Mouse (Mus musculus): Measurements from ENCODE around the gene Hs2st1. TPM values are rescaled to one million over a fixed set of nuclear protein-coding genes. Genes with fewer than 3 reads are reported as not detected.
A peak's percentile ranks its signal among the peaks of the same experiment; 100 is the strongest.
"Not testable (repeated sequence)": the region's sequence is repeated elsewhere in the genome, so short reads cannot be mapped to it uniquely, and the experiment has no call there.

Gene Hs2st1
- polyA plus RNA-seq, 1 experiment from 2014 or later = 10.5 TPM

DNA sequence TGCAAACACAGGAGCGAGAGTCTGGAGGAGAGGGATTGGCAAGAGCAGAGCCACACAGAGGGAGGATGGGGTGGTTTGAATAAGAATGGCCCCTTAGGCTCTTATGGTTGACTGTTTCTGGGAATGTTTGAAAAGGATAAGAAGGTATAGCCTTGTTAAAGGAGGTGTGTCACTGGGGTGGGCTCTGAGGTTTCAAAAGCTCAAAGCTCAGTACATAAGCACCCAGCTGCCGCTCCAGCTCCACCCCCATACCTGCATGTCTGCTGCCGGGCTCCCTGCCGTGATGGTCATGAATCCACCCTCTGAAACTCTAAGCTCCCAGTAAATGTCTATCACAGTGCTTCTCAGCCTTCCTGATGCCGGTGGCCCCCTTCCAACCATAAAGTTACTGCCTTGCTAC, 40.8 kb upstream of the Hs2st1 start:
- H3K36me3 ChIP-seq (ENCODE audit: control insufficient read depth, insufficient read depth, low read length) = no peaks in the 10 kb centered on the region
- H3K27me3 ChIP-seq (ENCODE audit: control insufficient read depth, insufficient read depth, low read length) = no peaks in the 10 kb centered on the region
- H3K4me3 ChIP-seq (replicated peaks; ENCODE audit: low read length) = no peak overlapping the region
- H3K4me1 ChIP-seq (ENCODE audit: control insufficient read depth, insufficient read depth, low read length) = peaks cover 23% of the 10 kb centered on the region; the same call in 1 of the 2 replicates
- H3K4me2 ChIP-seq (ENCODE audit: low read depth, low read length) = no peak overlapping the region
- H3K9ac ChIP-seq (ENCODE audit: low read length) = no peak overlapping the region
- no peak overlapping the region for H3K27ac ChIP-seq (ENCODE audit: low read length)
- WGBS = 56% methylated on average over 5 of the region's 5 CpGs
- no peaks in the 10 kb centered on the region for H3K9me3 ChIP-seq (replicated peaks; ENCODE audit: control insufficient read depth, low read length)
- ATAC-seq (ENCODE audit: insufficient read depth, low FRiP score) = no peak

DNA sequence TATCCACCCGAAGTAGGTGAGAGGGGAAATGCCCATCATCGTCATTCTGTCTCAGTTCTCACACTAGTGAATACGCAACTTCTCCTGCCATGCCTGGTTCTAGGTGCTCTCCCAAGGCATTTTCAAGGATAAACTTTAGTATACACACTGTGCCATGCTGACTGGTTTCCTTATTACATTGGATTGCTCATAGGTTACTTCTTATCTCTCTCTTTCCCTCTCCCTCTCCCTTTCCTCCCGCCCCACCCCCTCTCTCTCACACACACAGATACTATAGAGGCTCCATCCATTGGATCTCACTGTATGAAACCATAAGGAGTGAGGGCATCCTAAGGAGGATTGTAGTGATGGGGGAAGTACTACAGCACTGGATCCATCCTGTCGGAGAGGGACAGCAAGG, 38.1 kb upstream of the Hs2st1 start:
- no peaks in the 10 kb centered on the region for H3K9me3 ChIP-seq (replicated peaks; ENCODE audit: control insufficient read depth, low read length)
- H3K36me3 ChIP-seq (ENCODE audit: control insufficient read depth, insufficient read depth, low read length) = no peaks in the 10 kb centered on the region
- no peak overlapping the region for H3K4me2 ChIP-seq (ENCODE audit: low read depth, low read length)
- H3K9ac ChIP-seq (ENCODE audit: low read length) = no peak overlapping the region
- H3K27ac ChIP-seq (ENCODE audit: low read length) = no peak overlapping the region
- no peak overlapping the region for H3K4me3 ChIP-seq (replicated peaks; ENCODE audit: low read length)
- WGBS = 91% methylated on average over 5 of the region's 5 CpGs
- no peak for ATAC-seq (ENCODE audit: insufficient read depth, low FRiP score)
- H3K27me3 ChIP-seq (ENCODE audit: control insufficient read depth, insufficient read depth, low read length) = no peaks in the 10 kb centered on the region
- H3K4me1 ChIP-seq (ENCODE audit: control insufficient read depth, insufficient read depth, low read length) = peaks cover 16% of the 10 kb centered on the region; the same call in 1 of the 2 replicates

DNA sequence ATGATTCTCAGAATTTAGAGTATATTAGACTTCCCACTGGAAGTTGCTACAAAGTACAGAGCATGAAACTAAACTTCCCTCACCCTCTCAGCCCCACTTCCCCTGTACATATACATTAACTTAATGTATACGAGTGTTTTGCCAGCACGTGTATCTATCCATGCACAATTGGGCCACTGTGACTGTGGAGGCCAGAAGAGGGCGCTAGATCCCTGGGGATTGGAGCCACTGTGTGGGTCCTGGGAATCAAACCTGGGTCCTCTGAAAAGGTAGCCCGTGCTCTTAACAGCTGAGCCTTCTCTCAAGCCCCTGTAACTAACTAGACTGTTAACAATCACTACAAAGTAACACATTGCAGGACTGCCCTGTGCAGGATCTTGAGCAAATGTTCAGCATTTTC, 36.5 kb upstream of the Hs2st1 start:
- H3K27me3 ChIP-seq (ENCODE audit: control insufficient read depth, insufficient read depth, low read length) = no peaks in the 10 kb centered on the region
- H3K27ac ChIP-seq (ENCODE audit: low read length) = no peak overlapping the region
- no peaks in the 10 kb centered on the region for H3K9me3 ChIP-seq (replicated peaks; ENCODE audit: control insufficient read depth, low read length)
- no peak for ATAC-seq (ENCODE audit: insufficient read depth, low FRiP score)
- H3K4me1 ChIP-seq (ENCODE audit: control insufficient read depth, insufficient read depth, low read length) = 0 out of 2 replicates have a peak, but pooled peaks cover 5% of the 10 kb centered on the region
- WGBS = 60% methylated on average over 4 of the region's 4 CpGs
- H3K4me3 ChIP-seq (replicated peaks; ENCODE audit: low read length) = no peak overlapping the region
- H3K36me3 ChIP-seq (ENCODE audit: control insufficient read depth, insufficient read depth, low read length) = no peaks in the 10 kb centered on the region
- no peak overlapping the region for H3K4me2 ChIP-seq (ENCODE audit: low read depth, low read length)
- H3K9ac ChIP-seq (ENCODE audit: low read length) = no peak overlapping the region

DNA sequence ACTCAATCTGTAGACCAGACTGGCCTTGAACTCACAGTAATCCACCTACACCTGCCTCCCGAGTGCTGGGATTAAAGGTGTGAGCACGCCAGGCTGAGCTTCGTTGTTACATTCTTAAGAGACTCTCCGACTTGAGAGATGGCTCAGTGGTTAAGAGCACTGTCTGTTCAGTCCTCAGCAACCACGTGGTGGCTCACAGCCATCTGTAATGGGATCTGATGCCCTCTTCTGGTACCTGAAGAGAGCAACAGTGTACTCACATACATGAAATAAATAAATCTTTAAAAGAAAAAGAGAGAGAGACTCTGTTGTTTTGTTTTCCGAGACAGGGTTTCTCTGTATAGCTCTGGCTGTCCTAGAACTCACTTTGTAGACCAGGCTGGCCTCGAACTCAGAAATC, 35.8 kb upstream of the Hs2st1 start:
- not testable (repeated sequence) for H3K4me3 ChIP-seq (replicated peaks; ENCODE audit: low read length); H3K4me1 ChIP-seq (ENCODE audit: control insufficient read depth, insufficient read depth, low read length); H3K4me2 ChIP-seq (ENCODE audit: low read depth, low read length); H3K36me3 ChIP-seq (ENCODE audit: control insufficient read depth, insufficient read depth, low read length); H3K27me3 ChIP-seq (ENCODE audit: control insufficient read depth, insufficient read depth, low read length); H3K9ac ChIP-seq (ENCODE audit: low read length); H3K9me3 ChIP-seq (replicated peaks; ENCODE audit: control insufficient read depth, low read length); ATAC-seq (ENCODE audit: insufficient read depth, low FRiP score); H3K27ac ChIP-seq (ENCODE audit: low read length)
- WGBS = 67% methylated on average over 7 of the region's 7 CpGs

DNA sequence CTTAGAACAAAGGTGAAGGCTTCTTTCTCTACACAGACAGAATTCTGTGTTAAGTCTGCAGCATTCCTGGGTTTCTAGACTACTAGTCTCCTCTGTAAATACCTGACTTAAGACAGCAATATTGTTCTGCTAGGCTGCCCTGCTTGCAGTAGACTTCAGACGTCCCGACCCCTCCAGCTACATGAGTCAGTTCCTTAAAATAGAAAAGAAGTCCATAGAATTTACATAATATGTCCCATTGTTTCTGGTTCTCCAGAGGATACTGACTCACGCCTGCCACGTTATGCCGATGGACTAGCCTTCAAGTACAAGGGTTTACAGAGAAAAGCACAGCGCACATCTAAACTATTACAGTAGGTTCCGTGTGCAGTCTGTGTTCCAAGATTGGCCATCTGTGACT, 34.2 kb upstream of the Hs2st1 start:
- peaks cover 4% of the 10 kb centered on the region; the same call in 1 of the 2 replicates for H3K36me3 ChIP-seq (ENCODE audit: control insufficient read depth, insufficient read depth, low read length)
- WGBS = 63% methylated on average over 7 of the region's 7 CpGs
- no peak overlapping the region for H3K4me2 ChIP-seq (ENCODE audit: low read depth, low read length)
- H3K4me1 ChIP-seq (ENCODE audit: control insufficient read depth, insufficient read depth, low read length) = no peaks in the 10 kb centered on the region
- H3K27ac ChIP-seq (ENCODE audit: low read length) = 0 out of 2 replicates have a peak overlapping the region, but pooled peaks have one; percentile 19
- no peak overlapping the region for H3K9ac ChIP-seq (ENCODE audit: low read length)
- no peak for ATAC-seq (ENCODE audit: insufficient read depth, low FRiP score)
- no peaks in the 10 kb centered on the region for H3K9me3 ChIP-seq (replicated peaks; ENCODE audit: control insufficient read depth, low read length)
- H3K27me3 ChIP-seq (ENCODE audit: control insufficient read depth, insufficient read depth, low read length) = no peaks in the 10 kb centered on the region
- H3K4me3 ChIP-seq (replicated peaks; ENCODE audit: low read length) = no peak overlapping the region

DNA sequence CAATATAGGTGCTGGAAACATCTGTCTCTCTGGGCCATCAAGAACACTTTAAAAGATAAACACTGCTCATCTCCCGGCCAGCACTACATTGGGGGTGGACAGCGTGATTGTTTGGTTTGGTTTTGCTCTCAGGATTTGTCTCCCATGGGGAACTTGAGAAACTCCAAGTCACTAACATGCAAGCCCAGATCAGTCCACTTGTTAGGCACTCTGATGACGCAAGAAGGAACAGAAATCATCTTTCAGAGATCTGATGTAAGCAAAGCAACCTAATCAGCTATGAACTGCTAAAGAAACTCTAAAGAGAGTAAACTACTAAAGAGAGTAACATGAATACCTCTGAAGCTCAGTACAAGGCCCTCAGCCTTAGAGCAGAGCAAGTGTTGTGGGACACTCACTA, 33.6 kb upstream of the Hs2st1 start:
- 67% methylated on average over 3 of the region's 3 CpGs for WGBS
- H3K9me3 ChIP-seq (replicated peaks; ENCODE audit: control insufficient read depth, low read length) = no peaks in the 10 kb centered on the region

DNA sequence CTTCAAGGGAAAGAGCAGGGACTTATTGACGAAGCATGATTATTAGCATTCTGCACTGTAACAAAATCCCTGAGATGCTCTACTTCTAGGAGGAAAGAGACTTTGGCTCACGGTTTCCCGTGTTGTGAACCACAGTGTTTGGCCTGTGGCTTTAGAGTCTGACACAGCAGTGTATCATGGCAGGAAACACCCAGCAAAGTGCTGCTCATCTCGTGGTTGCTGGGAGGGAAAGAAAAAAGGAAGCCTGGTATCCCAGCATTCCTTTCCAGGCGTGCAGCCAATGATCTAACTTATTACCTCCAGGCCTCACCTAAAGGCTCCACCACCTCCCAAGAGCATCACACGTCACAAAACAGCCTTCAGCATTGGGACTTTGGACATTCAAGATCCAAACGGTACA, 32.8 kb upstream of the Hs2st1 start:
- WGBS = 68% methylated on average over 7 of the region's 7 CpGs
- H3K9me3 ChIP-seq (replicated peaks; ENCODE audit: control insufficient read depth, low read length) = no peaks in the 10 kb centered on the region
- H3K4me2 ChIP-seq (ENCODE audit: low read depth, low read length) = no peak overlapping the region

More for the DNA sequence above, 33.6 kb upstream of the Hs2st1 start:
- H3K9ac ChIP-seq (ENCODE audit: low read length) = no peak overlapping the region
- H3K27ac ChIP-seq (ENCODE audit: low read length) = no peak overlapping the region
- ATAC-seq (ENCODE audit: insufficient read depth, low FRiP score) = no peak
- H3K27me3 ChIP-seq (ENCODE audit: control insufficient read depth, insufficient read depth, low read length) = no peaks in the 10 kb centered on the region
- no peak overlapping the region for H3K4me3 ChIP-seq (replicated peaks; ENCODE audit: low read length)
- no peaks in the 10 kb centered on the region for H3K4me1 ChIP-seq (ENCODE audit: control insufficient read depth, insufficient read depth, low read length)
- H3K4me2 ChIP-seq (ENCODE audit: low read depth, low read length) = no peak overlapping the region
- H3K36me3 ChIP-seq (ENCODE audit: control insufficient read depth, insufficient read depth, low read length) = peaks cover 7% of the 10 kb centered on the region; the same call in 1 of the 2 replicates

DNA sequence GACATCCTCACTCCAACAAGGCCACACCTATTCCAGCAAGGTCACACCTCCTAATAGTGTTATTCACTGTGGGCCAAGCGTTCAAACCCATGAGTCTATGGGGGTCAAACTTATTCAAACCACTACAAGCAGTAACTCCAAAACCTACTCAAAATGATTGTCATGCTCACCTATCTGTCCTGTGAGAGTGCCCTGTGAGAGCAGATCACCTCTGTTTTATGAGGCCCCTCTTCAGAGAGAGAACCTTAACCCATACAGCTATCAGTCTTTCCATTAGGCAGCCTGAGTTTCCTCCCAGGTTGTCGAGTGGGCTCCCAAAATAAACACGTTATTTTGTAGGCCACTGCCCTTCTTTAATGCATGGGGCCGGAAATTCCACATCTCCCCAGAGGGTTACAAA, 32.4 kb upstream of the Hs2st1 start:
- ATAC-seq (ENCODE audit: insufficient read depth, low FRiP score) = no peak
- no peaks in the 10 kb centered on the region for H3K27me3 ChIP-seq (ENCODE audit: control insufficient read depth, insufficient read depth, low read length)
- no peak overlapping the region for H3K9ac ChIP-seq (ENCODE audit: low read length)
- WGBS = 54% methylated on average over 4 of the region's 4 CpGs
- H3K36me3 ChIP-seq (ENCODE audit: control insufficient read depth, insufficient read depth, low read length) = peaks cover 13% of the 10 kb centered on the region; the same call in 1 of the 2 replicates
- no peak overlapping the region for H3K27ac ChIP-seq (ENCODE audit: low read length)
- no peaks in the 10 kb centered on the region for H3K9me3 ChIP-seq (replicated peaks; ENCODE audit: control insufficient read depth, low read length)
- no peak overlapping the region for H3K4me3 ChIP-seq (replicated peaks; ENCODE audit: low read length)
- H3K4me2 ChIP-seq (ENCODE audit: low read depth, low read length) = no peak overlapping the region
- H3K4me1 ChIP-seq (ENCODE audit: control insufficient read depth, insufficient read depth, low read length) = no peaks in the 10 kb centered on the region

More for the DNA sequence above, 32.8 kb upstream of the Hs2st1 start:
- Histone ChIP-seq H3K4me1 (ENCODE audit: control insufficient read depth, insufficient read depth, low read length) (no peaks in the 10 kb centered on the region), H3K4me3 (replicated peaks; ENCODE audit: low read length) (no peak overlapping the region), H3K9ac (ENCODE audit: low read length) (no peak overlapping the region), H3K27ac (ENCODE audit: low read length) (no peak overlapping the region), H3K36me3 (ENCODE audit: control insufficient read depth, insufficient read depth, low read length) (peaks cover 11% of the 10 kb centered on the region; the same call in 1 of the 2 replicates), H3K27me3 (ENCODE audit: control insufficient read depth, insufficient read depth, low read length) (no peaks in the 10 kb centered on the region)
- no peak for ATAC-seq (ENCODE audit: insufficient read depth, low FRiP score)

DNA sequence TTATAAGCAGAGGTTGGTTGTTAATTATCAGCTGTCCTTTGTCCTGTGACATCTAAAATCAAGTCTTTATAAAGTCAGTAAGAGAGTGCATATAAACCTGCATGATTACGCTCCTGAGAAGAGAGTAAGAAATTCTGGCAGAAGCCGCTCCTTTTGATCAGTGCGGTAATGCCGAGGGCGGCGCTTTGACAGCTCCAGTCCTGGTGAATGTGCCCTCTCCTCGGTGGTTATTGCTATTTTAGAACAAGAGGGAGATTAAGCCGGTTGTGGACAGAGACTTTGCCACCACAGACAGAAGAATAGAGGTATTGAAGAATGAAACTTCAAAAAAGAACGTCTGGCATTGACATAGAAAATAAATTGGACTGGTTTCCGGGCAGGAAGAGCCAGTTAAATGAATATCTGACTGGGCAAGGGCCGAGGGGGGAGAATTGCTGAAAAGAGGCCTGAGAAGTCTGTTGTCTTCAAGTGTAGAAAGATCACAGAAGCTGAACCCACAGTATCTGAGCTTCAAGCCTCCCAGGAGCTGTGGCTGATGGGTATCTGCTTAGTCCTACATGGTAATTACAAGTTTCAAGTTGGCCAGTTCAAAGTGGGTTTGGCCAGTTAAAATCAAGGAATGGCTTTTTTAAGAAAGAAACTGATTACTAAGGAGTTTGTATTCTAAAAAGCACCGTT, 27.9 kb upstream of the Hs2st1 start:
- Histone ChIP-seq H3K27ac (ENCODE audit: low read length) (no peak overlapping the region), H3K4me3 (replicated peaks; ENCODE audit: low read length) (no peak overlapping the region), H3K36me3 (ENCODE audit: control insufficient read depth, insufficient read depth, low read length) (peaks cover 16% of the 10 kb centered on the region; the same call in 1 of the 2 replicates), H3K9me3 (replicated peaks; ENCODE audit: control insufficient read depth, low read length) (no peaks in the 10 kb centered on the region), H3K27me3 (ENCODE audit: control insufficient read depth, insufficient read depth, low read length) (no peaks in the 10 kb centered on the region), H3K9ac (ENCODE audit: low read length) (no peak overlapping the region), H3K4me1 (ENCODE audit: control insufficient read depth, insufficient read depth, low read length) (0 out of 2 replicates have a peak, but pooled peaks cover 2% of the 10 kb centered on the region), H3K4me2 (ENCODE audit: low read depth, low read length) (no peak overlapping the region)
- no peak for ATAC-seq (ENCODE audit: insufficient read depth, low FRiP score)
- WGBS = 68% methylated on average over 12 of the region's 12 CpGs

All from stomach, embryonic 16.5 days (tissue).